Mouse (Mus musculus) cortical plate, adult 2 months (tissue): ENCODE results near the gene Gstp1.

Source experiments
- CTCF ChIP-seq: fragments of 200-500 bp; IDR thresholded peaks from 2 replicates; pipeline ENCODE4 v1.5.1; 2011; ENCODE audit warnings: mild to moderate bottlenecking, control low read depth, low read length; ENCODE audit not compliant: insufficient read depth; ENCODE audit errors: extremely low read depth
- POLR2A ChIP-seq: fragments of 200-500 bp; IDR thresholded peaks from 2 replicates; pipeline ENCODE4 v1.6.1; 2011; ENCODE audit warnings: mild to moderate bottlenecking, low read length, control low read depth; ENCODE audit not compliant: insufficient read depth; ENCODE audit errors: extremely low read depth

GRCm38 (mm10) chr19:4087090-4087489, 49.3 kb upstream of the Gstp1 start:
- TF ChIP-seq CTCF (no peak), POLR2A (no peak)
